Mouse (Mus musculus): ENCODE measurements at regions not wholly inside any gene's neighbourhood (a gene's known extent, or its start where the extent isn't known, plus 50 kb on each side); places are given as distances from the start of the nearest gene placed in this dataset.

- TF ChIP-seq CTCF (IDR thresholded peaks at IDR 0.05; ENCODE audit: control insufficient read depth, insufficient read depth, insufficient read length) (no peak), USF1 (IDR thresholded peaks at IDR 0.05; ENCODE audit: low read depth) (no peak), MAX (IDR thresholded peaks at IDR 0.05) (no peak), MYOD1 (IDR thresholded peaks at IDR 0.05; ENCODE audit: control insufficient read depth, insufficient read length, low read depth) (no peak), CEBPB (IDR thresholded peaks at IDR 0.05; ENCODE audit: low read depth) (no peak), MYOG (IDR thresholded peaks at IDR 0.05; ENCODE audit: control insufficient read depth, extremely low read depth, insufficient read length) (no peak), FOSL1 (IDR thresholded peaks at IDR 0.05; ENCODE audit: insufficient read depth, low read length, poor library complexity, severe bottlenecking) (no peak)
Measured at GRCm38 (mm10) chr1:42228098-42228497, 467.5 kb upstream of the Pou3f3 start.

Data from C2C12 (cell line).